Mouse (Mus musculus): ENCODE measurements around the gene Zfx.
A peak's percentile ranks its signal among the peaks of the same experiment; 100 is the strongest.

Zfx gene

GRCm38 (mm10) chrX:94123059-94123839 is at the start of gene Zfx:
Gene Zfx, minus strand, starts transcription at chrX:94123702.
- peak; percentile 56 for DNase-seq

- DNase-seq, result no peak
These were observed 45.8 kb upstream of the Zfx start for GRCm38 (mm10) chrX:94169348-94169747.

GRCm38 (mm10) chrX:94152251-94152830 is 28.8 kb upstream of the Zfx start:
- no peak for DNase-seq

DNA sequence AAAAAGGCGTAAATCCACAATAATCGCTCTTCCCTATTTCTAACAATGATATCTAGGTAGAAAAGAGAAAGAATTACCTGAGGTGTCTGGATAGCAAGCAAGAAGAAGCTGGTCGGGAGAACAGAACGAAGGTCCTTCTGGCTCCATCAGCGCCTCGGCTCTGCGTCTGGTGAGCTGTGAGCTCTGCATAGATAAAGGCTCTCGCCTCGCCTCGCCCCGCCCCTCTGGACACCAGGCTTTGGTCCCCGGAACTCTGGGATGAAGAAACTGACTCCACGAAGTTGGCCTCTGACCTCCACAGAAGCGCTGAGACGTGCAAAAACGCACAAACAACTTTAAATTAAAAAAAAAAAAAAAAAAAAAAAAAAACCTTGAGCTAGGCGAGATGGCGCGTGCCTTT is 27.0 kb upstream of the Zfx start:
- DNase-seq, result no peak

DNA sequence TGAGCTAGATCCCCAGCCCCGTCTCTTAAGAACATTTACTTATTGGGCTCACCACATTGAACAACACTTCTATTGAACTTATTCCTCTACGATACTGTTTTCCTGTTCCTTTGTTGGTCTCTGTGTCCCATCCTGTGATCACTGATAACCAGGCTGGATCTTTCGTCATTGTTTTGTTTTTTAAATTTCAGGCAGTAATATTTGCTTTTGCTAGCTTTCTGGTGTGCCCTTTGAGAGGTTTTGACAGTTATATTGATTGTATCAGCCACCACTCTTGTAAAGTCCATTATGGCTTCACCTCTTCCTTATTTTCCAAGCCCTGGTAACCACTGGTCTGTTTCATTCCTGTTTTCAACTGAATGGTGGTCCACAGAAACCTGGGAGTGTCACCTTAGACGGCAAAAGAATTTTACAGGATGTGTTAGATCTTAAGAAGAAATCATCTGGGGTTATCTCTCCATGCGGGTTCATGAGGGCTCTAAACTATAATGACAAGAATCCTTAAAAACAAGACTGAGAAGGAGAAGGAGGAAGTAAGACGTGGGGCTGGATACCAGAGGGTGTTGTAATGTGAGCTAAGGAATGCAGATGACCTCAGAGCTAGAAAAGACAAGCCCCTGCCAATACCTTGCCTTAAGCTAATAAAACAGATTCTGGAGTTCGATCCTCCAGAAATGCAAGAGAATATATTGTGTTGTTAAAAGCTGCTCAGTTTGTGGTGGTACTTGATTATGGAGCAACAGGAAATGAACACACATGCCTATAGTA is 18.7 kb upstream of the Zfx start:
- DNase-seq, result no peak

DNA sequence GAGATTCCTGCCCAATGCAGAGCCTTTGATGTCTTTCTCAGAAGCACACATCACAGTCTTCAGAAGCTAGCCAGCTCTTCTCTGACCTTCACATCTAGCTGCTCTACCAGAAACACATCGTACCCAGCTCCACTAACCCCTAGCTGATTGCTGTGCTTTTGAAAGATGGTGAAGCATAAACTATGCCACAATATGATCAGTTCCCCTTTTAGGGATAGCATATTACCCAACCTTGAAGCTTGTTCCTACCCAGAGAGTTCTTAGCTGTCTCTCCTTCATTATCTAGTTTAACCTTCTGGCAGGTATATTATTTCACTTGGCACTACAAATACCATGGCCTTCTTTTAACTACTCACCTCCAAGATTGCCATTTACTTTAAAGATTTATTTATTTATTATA is 16.6 kb upstream of the Zfx start:
- no peak for DNase-seq

- no peak for DNase-seq
These were observed 14.8 kb upstream of the Zfx start for GRCm38 (mm10) chrX:94138256-94138655.

DNA sequence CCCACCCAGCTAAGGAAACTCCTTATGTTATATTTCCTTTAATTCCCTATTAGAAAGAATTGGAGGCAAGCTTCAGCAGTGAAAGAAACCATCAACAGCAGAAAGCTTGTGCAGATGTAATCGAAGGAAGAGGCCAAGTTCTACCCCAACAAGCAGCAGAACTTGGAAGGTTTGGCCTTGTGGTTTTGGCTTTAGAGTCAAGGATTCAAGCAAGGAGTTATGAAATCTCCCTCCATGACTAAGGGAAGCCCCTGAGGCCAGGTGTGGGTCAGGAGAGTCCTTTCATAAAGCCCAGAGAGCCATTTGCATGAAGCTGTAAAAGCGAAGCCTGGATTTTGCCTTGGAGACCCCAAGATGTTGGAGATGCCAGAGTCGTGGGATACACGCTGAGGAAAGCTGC is 11.6 kb upstream of the Zfx start:
- DNase-seq, result no peak

GRCm38 (mm10) chrX:94133551-94133950 is 10.0 kb upstream of the Zfx start:
- DNase-seq, result no peak

DNA sequence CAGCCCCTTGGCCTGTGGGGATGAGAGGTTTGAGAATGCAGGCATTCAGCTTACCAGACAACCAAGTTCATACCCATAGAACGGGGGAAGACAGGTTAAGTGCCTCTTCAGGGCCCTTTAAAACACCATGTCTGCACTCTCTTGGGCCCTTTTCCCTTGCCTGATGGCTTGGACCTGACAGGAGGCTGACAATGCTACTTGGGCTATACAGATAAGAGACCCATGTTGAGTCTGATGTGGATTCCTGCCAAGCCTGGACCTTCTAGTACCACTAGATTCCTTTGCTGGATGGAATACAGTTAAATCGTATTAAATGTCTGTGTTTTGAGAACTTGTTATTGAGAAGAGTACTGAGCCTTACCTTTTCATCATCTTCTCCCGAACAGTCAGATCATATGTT is 8.7 kb upstream of the Zfx start:
- DNase-seq, result no peak

DNA sequence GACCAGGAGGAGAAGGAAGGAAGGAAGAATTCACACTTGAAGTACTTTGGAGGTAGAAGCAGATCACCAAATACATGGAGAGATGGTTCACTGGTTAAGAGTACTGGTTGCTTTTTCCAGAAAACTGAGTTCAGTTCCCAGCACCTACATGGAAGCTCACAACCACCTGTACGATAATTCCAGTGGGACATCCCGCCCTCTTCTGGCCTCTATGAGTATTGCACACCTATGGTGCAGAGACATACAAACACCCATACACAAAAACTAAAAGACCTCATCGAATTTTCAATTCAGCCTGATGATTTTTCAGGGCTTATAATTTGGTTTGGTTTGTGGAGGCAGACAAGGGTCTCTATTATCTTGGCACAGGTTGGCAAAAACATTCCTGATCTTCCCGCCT is 6.2 kb upstream of the Zfx start:
- DNase-seq, result no peak

GRCm38 (mm10) chrX:94125950-94126349 is 2.4 kb upstream of the Zfx start:
- no peak for DNase-seq

- no peak for DNase-seq
These were observed 818 bp downstream of the Zfx start for GRCm38 (mm10) chrX:94122709-94123058.

GRCm38 (mm10) chrX:94121866-94122708 is 1.4 kb downstream of the Zfx start:
- DNase-seq, result peak; percentile 80

GRCm38 (mm10) chrX:94121161-94121856 is 2.2 kb downstream of the Zfx start:
- peak; percentile 3 for DNase-seq

DNA sequence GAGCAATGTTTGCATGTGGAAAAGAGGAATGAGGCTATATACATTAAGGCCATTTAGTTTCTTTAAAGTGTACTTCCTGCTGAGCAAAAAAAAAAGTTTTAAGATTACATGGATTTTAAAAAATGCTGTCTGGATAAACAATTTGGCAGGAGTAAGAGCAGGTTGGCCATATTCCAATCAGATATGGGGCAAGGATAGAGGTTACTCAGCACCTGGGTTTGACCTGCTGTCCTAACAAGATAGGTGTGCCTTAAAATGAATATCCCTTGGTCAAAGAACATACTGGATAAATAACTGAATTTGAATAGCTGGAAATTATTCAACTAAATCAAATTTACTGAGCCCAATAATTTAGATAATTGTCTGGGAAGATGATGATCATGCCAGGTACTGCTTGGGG is 5.2 kb downstream of the Zfx start:
- DNase-seq, result no peak

DNA sequence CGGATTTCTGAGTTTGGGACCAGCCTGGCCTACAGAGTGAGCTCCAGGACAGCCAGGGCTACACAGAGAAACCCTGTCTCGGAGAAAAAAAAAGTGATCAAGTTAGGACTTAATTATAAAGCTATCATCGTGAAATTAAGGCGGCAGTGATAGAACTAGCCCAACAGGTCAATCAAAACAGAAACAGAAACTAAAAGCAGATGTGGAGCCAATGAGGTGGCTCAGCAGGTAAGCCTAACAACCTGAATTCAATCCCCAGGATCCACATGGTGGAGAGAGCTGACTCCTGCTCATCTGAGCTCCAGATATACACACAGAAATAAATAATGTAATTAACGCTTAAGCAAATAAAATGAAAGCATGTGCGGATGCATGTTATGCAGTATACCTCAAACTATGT is 7.6 kb downstream of the Zfx start:
- no peak for DNase-seq

DNA sequence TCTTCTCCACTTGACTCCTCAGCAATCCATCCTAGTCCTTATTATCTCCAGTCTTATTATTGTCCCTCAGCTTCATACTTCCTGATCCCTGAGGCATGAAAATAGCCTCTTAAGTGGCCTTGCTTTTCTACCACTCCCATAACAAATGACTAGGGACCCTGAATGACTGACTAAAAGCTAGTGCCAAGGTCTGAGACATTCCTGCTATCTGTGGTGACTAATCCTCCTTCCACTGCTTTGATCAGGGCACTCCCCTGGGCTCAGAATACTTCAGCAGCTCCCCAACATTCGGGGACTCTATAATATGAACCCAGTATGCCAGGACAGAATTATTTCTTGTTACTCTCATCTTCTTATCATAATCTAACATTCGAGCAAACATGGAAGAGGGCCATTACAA is 17.5 kb downstream of the Zfx start:
- DNase-seq, result no peak

DNA sequence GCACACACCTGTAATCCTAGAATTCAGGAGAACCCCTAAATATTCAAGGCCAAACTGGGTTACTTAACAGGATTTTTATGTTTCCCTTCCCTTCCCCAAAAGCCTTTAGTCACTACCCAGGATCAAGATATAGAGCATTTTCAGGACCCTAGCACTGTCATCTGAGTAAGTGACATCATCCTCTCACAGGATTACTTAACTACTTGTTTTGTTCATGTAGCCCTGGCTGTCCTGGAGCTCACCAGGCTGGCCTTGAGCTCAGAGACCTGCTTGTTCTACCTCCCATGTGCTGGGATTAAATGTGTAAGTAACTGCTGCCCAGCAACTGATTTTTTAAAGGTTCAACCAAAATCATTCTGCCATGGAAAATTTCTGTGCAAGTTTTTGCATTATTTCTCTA is 20.6 kb downstream of the Zfx start:
- DNase-seq, result no peak

DNA sequence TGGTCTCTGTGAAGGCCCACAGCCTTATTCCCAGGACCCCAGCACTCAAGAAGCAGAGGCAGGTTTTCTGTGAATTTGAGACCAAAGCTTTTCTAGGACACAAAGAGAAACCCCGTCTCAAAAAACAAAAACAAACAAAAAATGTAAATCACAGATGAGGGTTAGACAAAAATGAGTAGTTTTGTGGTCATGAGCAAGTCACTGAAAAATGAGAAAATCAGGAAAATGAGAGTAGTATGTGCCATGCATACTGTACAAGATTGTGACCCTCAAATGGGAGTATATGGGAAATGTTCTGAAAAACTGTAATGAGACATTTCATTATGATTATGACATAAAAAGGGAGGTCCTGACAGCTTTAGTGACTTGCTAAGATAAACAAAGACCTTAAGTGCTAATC is 22.9 kb downstream of the Zfx start:
- DNase-seq, result no peak

- DNase-seq, result no peak
These were observed 32.5 kb downstream of the Zfx start for GRCm38 (mm10) chrX:94091001-94091400.

DNA sequence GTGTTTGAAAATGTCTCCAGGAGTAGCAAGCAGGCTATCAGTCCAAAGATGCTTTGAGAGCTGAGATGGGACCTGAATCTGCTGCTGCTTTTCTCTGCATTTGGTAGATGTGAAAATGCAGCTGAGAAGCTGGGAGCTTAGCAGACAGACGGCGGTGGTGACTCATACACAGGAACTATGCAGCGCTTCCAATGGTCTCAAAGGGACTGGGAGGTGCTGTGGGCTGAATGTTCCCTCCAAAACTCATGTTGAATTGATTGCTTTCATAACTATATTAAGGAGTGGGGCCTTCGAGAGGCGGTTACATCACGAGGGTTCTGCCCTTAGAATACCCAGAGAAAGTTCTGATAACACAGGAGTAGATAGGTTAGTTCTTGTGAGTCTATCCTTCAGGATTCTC is 62.3 kb downstream of the Zfx start:
- peak; percentile 41 for DNase-seq

DNA sequence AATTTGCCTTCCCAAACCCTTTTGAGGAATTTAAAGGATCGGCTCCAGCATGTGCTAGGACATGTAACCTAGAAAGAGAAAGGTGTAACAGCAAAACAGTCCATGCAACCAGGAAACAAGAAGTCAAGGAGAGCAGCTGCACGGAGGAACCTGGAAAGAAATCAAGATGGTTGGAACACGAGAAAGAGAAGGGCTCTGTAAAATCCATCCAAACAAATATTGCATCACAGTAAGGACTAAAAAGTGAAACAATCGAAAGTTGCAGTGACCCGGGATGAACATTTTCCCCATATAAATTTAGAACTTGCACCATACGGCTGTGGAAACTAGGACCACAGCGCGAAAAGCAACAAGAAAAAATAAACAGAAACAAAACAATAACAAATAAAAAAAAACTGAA is 62.8 kb downstream of the Zfx start:
- DNase-seq, result no peak

All from right cerebral cortex, postnatal 25 days (tissue).